Mouse (Mus musculus) ES-Bruce4 (cell line): ENCODE data around the gene Adamts7. TPM values are rescaled to one million over a fixed set of nuclear protein-coding genes. Genes with fewer than 3 reads are reported as not detected.

ENCODE experiments used
- H3K27ac ChIP-seq: 2 replicates; pipeline ENCODE4 v1.5.1; 2012; ENCODE audit warnings: low read length, inconsistent platforms; ENCODE audit not compliant: insufficient read depth
- H3K27me3 ChIP-seq: 2 replicates; pipeline ENCODE4 v1.6.1; 2012; ENCODE audit warnings: mild to moderate bottlenecking, low read length, inconsistent platforms; ENCODE audit not compliant: control insufficient read depth, poor library complexity, insufficient read depth, severe bottlenecking
- H3K36me3 ChIP-seq: 2 replicates; pipeline ENCODE4 v1.6.1; 2012; ENCODE audit warnings: inconsistent platforms, mild to moderate bottlenecking, low read length, moderate library complexity; ENCODE audit not compliant: control insufficient read depth, poor library complexity, insufficient read depth, severe bottlenecking
- H3K4me1 ChIP-seq: one replicate; pipeline ENCODE4 v1.8.1; 2011; ENCODE audit warnings: low read length; ENCODE audit not compliant: control insufficient read depth, insufficient read depth
- H3K4me3 ChIP-seq: 2 replicates; pipeline ENCODE4 v1.5.1; 2011; ENCODE audit warnings: low read depth, mild to moderate bottlenecking, low read length
- H3K9ac ChIP-seq: 2 replicates; pipeline ENCODE4 v1.6.1; 2012; ENCODE audit warnings: low read depth, mild to moderate bottlenecking, inconsistent platforms; ENCODE audit not compliant: poor library complexity, severe bottlenecking
- H3K9me3 ChIP-seq: replicated peaks from 2 replicates; pipeline ENCODE4 v1.6.1; 2012; ENCODE audit warnings: mild to moderate bottlenecking, low read length, inconsistent platforms; ENCODE audit not compliant: control insufficient read depth, poor library complexity, insufficient read depth, severe bottlenecking
- CTCF ChIP-seq: IDR thresholded peaks from one replicate; pipeline ENCODE4 v1.8.1; 2011; ENCODE audit warnings: low read depth, low read length
- EP300 ChIP-seq: IDR thresholded peaks from 2 replicates; pipeline ENCODE4 v1.6.1; 2011; ENCODE audit warnings: low read depth, low read length; ENCODE audit not compliant: insufficient read depth
- POLR2A ChIP-seq: IDR thresholded peaks from one replicate; pipeline ENCODE4 v1.8.1; 2011; ENCODE audit warnings: low read length; ENCODE audit not compliant: insufficient read depth
- polyA plus RNA-seq: library from polyadenylated mRNA; stranded (reverse); fragments of >200 nt; gene quantifications from 2 replicates; pipeline ENCODE4 v1.2.4, GENCODE M21; 2011; ENCODE audit warnings: low read depth; ENCODE audit not compliant: missing spikeins, insufficient read depth, insufficient read length

The Adamts7 gene
- polyA plus RNA-seq, 1 experiment = 4.2 TPM

DNA sequence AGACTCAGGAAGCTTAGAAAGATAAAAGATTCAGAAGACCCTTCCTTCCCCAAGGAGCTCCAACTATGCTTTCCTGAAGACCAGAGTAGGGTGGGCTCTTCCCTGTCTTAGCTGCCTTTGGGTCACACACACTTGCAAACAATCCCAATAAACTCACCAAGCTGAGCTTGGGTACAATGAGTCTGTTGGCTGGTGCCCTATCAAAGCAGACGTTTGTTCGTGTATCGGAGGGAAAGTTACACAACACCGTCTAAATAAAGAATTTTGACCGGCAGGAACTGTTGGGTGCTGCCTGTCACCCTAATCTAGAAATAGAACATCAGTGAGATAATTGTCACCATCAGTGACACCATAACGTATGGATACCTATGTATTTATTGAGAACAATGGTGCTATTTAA, 35.7 kb upstream of the Adamts7 start:
- no peaks in the 10 kb centered on the region for H3K4me1 ChIP-seq
- H3K9me3 ChIP-seq = no peaks in the 10 kb centered on the region
- H3K27ac ChIP-seq = no peak overlapping the region
- H3K27me3 ChIP-seq = no peaks in the 10 kb centered on the region
- peak overlapping the region; percentile 62 for H3K4me3 ChIP-seq
- TF ChIP-seq CTCF (no peak), POLR2A (no peak), EP300 (no peak)
- H3K36me3 ChIP-seq = no peaks in the 10 kb centered on the region
- peak overlapping the region; percentile 42; the same call in 1 of the 2 replicates for H3K9ac ChIP-seq

GRCm38 (mm10) chr9:90128636-90129201, 34.1 kb upstream of the Adamts7 start:
- H3K4me3 ChIP-seq = no peak overlapping the region
- TF ChIP-seq EP300 (no peak), CTCF (no peak), POLR2A (no peak)

DNA sequence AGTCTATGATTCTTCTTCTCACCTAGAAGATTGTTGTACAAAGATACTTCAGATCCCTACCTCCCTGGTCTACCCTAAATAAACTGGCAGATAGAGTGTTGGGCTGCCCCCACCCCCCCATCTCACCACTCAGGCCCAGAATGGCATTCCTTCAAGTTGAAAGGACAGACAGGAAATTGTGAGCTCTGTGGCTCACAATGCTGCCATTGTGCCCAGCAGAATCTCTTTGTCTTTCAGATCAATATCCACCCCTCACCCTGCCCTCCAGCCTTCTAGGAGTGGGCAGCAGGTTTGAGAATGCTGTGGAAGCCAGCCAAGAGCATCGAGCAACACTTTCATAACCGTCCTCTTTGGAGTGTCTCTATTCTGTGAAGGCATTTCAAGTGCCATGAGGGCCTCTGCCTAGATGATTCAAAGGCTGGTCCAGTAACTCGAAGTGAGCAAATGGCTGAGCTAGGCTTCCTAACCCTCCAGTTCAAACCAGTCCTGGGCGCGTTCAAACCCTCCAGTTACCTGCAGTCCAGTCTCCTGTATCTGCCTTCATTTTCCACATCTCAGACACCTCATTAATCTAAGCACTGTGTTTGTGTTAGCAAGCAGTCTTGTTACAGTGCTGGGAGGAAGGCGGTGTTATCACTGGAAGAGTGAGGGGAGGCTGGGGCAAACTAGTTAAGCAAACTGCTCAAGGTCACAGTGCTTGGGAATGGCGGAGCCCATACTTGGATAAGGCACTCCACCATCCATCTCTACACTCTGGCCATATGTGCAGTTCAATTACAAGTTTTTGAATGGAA, 29.1 kb upstream of the Adamts7 start:
- Histone ChIP-seq H3K27ac (peak overlapping the region; percentile 24; the same call in 1 of the 2 replicates), H3K4me1 (no peaks in the 10 kb centered on the region), H3K36me3 (no peaks in the 10 kb centered on the region), H3K9me3 (0 out of 2 replicates have a peak, but pooled peaks cover 3% of the 10 kb centered on the region), H3K27me3 (no peaks in the 10 kb centered on the region), H3K9ac (0 out of 2 replicates have a peak overlapping the region, but pooled peaks have one; percentile 32), H3K4me3 (no peak overlapping the region)
- 0 out of 2 replicates have a peak, but pooled peaks have one; percentile 44 for TF ChIP-seq EP300
- no peak for TF ChIP-seq CTCF

More at GRCm38 (mm10) chr9:90128636-90129201, 34.1 kb upstream of the Adamts7 start:
- no peaks in the 10 kb centered on the region for H3K27me3 ChIP-seq
- 0 out of 2 replicates have a peak, but pooled peaks cover 3% of the 10 kb centered on the region for H3K9me3 ChIP-seq
- no peaks in the 10 kb centered on the region for H3K36me3 ChIP-seq
- H3K4me1 ChIP-seq = no peaks in the 10 kb centered on the region
- no peak overlapping the region for H3K27ac ChIP-seq
- H3K9ac ChIP-seq = no peak overlapping the region

DNA sequence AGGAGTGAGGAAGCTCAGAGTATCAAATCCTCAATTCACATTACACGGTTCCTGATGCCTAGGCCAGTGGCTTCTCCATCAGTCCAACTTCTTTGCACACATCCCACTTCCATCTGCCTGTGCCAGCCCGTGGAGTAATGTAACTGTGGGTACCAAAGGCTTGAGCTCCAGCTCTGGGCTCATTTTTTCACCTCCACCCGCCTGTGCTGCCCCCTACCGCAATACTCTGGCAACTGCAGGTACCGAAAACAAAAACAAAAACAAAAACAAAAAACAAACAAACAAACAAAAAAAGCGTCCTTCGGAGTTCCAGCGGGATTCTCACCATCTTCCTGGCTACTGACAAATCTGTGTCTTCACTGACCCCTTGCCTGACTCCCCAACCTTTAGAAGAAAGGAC, 27.4 kb upstream of the Adamts7 start:
- H3K27me3 ChIP-seq = no peaks in the 10 kb centered on the region
- no peak overlapping the region for H3K4me3 ChIP-seq
- H3K27ac ChIP-seq = no peak overlapping the region
- no peak overlapping the region for H3K9ac ChIP-seq
- H3K9me3 ChIP-seq = 0 out of 2 replicates have a peak, but pooled peaks cover 3% of the 10 kb centered on the region
- no peaks in the 10 kb centered on the region for H3K36me3 ChIP-seq
- H3K4me1 ChIP-seq = no peaks in the 10 kb centered on the region
- TF ChIP-seq CTCF = peak; percentile 54
- TF ChIP-seq POLR2A = no peak
- no peak for TF ChIP-seq EP300

DNA sequence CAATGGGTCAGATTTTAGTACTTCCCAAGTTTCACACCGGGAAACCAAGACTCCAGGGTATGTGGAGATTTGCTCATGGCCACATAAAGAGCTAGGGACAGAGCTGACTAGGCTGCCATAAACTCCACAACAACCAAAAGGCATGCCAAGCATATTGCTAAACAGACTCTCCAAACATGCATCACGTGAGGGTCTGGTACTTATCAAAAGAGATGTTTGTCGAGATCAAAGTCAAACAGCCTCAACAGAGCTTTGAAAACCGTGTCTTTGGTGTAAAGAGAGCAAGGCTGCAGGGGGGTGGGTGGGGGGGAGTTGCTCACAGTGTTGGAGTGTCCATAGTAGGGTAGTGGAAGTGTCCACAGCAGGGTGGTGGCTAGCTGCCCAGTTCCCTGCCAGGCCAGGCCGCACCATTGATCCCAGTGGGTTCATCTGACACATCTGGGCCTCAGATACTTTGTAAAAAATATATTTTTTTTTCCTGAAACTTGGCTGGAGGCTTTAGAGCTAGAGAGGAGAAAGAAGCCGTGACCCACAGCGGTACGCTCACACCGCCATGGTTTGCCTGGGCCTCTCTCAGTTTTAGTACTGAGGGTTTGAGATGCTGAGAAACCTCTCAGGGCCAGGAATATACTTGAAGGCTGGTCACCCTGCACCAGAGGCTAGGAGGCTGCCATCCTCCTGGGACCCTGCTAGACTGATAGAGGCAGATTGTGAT, 26.7 kb upstream of the Adamts7 start:
- no peaks in the 10 kb centered on the region for H3K27me3 ChIP-seq
- H3K4me3 ChIP-seq = no peak overlapping the region
- no peak overlapping the region for H3K9ac ChIP-seq
- H3K4me1 ChIP-seq = no peaks in the 10 kb centered on the region
- 0 out of 2 replicates have a peak, but pooled peaks cover 3% of the 10 kb centered on the region for H3K9me3 ChIP-seq
- no peaks in the 10 kb centered on the region for H3K36me3 ChIP-seq
- H3K27ac ChIP-seq = no peak overlapping the region
- TF ChIP-seq POLR2A (no peak), CTCF (no peak), EP300 (no peak)

DNA sequence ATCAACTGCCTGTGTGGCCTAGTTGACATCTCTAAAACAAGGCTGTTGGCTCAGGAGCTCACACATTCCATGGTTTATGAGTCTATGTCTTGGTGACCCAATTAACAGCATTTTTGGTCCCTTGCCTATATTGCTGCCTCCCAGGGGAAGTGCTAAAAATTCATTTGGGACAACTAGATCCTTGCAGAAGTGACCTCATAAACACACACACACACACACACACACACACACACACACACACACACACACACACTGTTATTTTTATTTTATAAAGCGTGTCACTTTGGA, 26.2 kb upstream of the Adamts7 start:
- no peak for TF ChIP-seq EP300
- no peak for TF ChIP-seq CTCF
- no peak for TF ChIP-seq POLR2A

More for the DNA sequence above, 26.2 kb upstream of the Adamts7 start:
- H3K36me3 ChIP-seq = no peaks in the 10 kb centered on the region
- H3K4me1 ChIP-seq = no peaks in the 10 kb centered on the region
- H3K27me3 ChIP-seq = no peaks in the 10 kb centered on the region
- no peak overlapping the region for H3K27ac ChIP-seq
- no peak overlapping the region for H3K9ac ChIP-seq
- 0 out of 2 replicates have a peak, but pooled peaks cover 3% of the 10 kb centered on the region for H3K9me3 ChIP-seq
- H3K4me3 ChIP-seq = no peak overlapping the region
